In genomic region chr14:56103452-56103851, GRCm38 (mm10) we compare ENCODE assay signal across 1 mouse cellular context.
A peak's percentile ranks its signal among the peaks of the same experiment; 100 is the strongest.
TF ChIP-seq lines count a peak whose summit lies in the region.

No protein-coding gene starts in this region.

TF ChIP-seq in MEL, 35 proteins besides CTCF, POLR2A, EP300 and RAD21 (continued from another document):
- TF ChIP-seq MAFK (IDR thresholded peaks at IDR 0.05; ENCODE audit: borderline replicate concordance, low read depth, low read length) = no peak
- no peak for TF ChIP-seq MXI1 (IDR thresholded peaks at IDR 0.05; ENCODE audit: low read depth, low read length)
- TF ChIP-seq USF1 (IDR thresholded peaks at IDR 0.05; ENCODE audit: low read depth, low read length) = peak; percentile 63; the same call in 1 of the 2 replicates
- no peak for TF ChIP-seq TBP (IDR thresholded peaks at IDR 0.05; ENCODE audit: low read depth, low read length)
- no peak for TF ChIP-seq GATA1 (IDR thresholded peaks at IDR 0.05; ENCODE audit: low read depth, low read length)
- TF ChIP-seq USF2 (IDR thresholded peaks at IDR 0.05; ENCODE audit: borderline replicate concordance in 1 of 2, insufficient read depth in 1 of 2, low read depth in 1 of 2, low read length in 2 of 2) = no peak
- no peak for TF ChIP-seq UBTF (IDR thresholded peaks at IDR 0.05; ENCODE audit: borderline replicate concordance, insufficient read depth, low read depth, low read length)
- TF ChIP-seq NRF1 (IDR thresholded peaks at IDR 0.05; ENCODE audit: insufficient read depth, low read depth, low read length, poor library complexity, severe bottlenecking) = no peak
TF ChIP-seq in MEL: peak in this region for 2.
